Mouse (Mus musculus) ES-Bruce4 (cell line): ENCODE measurements around the gene Edem2. TPM values are rescaled to one million over a fixed set of nuclear protein-coding genes. Genes with fewer than 3 reads are reported as not detected.

ENCODE experiments used
- H3K27ac ChIP-seq: 2 replicates; pipeline ENCODE4 v1.5.1; 2012; ENCODE audit warnings: low read length, inconsistent platforms; ENCODE audit not compliant: insufficient read depth
- H3K27me3 ChIP-seq: 2 replicates; pipeline ENCODE4 v1.6.1; 2012; ENCODE audit warnings: mild to moderate bottlenecking, low read length, inconsistent platforms; ENCODE audit not compliant: control insufficient read depth, poor library complexity, insufficient read depth, severe bottlenecking
- H3K36me3 ChIP-seq: 2 replicates; pipeline ENCODE4 v1.6.1; 2012; ENCODE audit warnings: inconsistent platforms, mild to moderate bottlenecking, low read length, moderate library complexity; ENCODE audit not compliant: control insufficient read depth, poor library complexity, insufficient read depth, severe bottlenecking
- H3K4me1 ChIP-seq: one replicate; pipeline ENCODE4 v1.8.1; 2011; ENCODE audit warnings: low read length; ENCODE audit not compliant: control insufficient read depth, insufficient read depth
- H3K4me3 ChIP-seq: 2 replicates; pipeline ENCODE4 v1.5.1; 2011; ENCODE audit warnings: low read depth, mild to moderate bottlenecking, low read length
- H3K9ac ChIP-seq: 2 replicates; pipeline ENCODE4 v1.6.1; 2012; ENCODE audit warnings: low read depth, mild to moderate bottlenecking, inconsistent platforms; ENCODE audit not compliant: poor library complexity, severe bottlenecking
- H3K9me3 ChIP-seq: replicated peaks from 2 replicates; pipeline ENCODE4 v1.6.1; 2012; ENCODE audit warnings: mild to moderate bottlenecking, low read length, inconsistent platforms; ENCODE audit not compliant: control insufficient read depth, poor library complexity, insufficient read depth, severe bottlenecking
- CTCF ChIP-seq: IDR thresholded peaks from one replicate; pipeline ENCODE4 v1.8.1; 2011; ENCODE audit warnings: low read depth, low read length
- EP300 ChIP-seq: IDR thresholded peaks from 2 replicates; pipeline ENCODE4 v1.6.1; 2011; ENCODE audit warnings: low read depth, low read length; ENCODE audit not compliant: insufficient read depth
- POLR2A ChIP-seq: IDR thresholded peaks from one replicate; pipeline ENCODE4 v1.8.1; 2011; ENCODE audit warnings: low read length; ENCODE audit not compliant: insufficient read depth
- polyA plus RNA-seq: library from polyadenylated mRNA; stranded (reverse); fragments of >200 nt; gene quantifications from 2 replicates; pipeline ENCODE4 v1.2.4, GENCODE M21; 2011; ENCODE audit warnings: low read depth; ENCODE audit not compliant: missing spikeins, insufficient read depth, insufficient read length

Gene Edem2
- polyA plus RNA-seq, 1 experiment = 21.7 TPM

DNA sequence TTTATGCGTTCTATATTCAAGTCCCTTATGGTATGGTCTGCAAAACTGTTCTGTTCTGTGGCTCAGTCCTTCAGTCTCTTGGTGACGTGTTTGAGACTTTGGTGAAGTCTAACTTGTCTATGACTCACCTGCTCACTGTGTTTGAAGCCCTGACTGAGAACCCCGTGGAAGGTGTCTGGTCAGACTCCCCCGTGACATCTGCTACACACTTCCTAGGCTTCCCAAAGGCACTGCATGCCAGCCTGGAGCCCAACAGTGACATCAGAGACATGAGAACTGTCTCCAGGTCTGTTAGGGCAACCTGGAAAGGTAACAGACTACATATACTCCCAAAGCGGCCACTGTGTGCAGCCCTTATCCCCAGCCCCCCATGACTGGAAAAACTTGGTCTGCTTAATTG is 76.7 kb downstream of the Edem2 start:
- no peaks in the 10 kb centered on the region for H3K36me3 ChIP-seq
- no peaks in the 10 kb centered on the region for H3K9me3 ChIP-seq
- no peak overlapping the region for H3K27ac ChIP-seq
- H3K27me3 ChIP-seq = no peaks in the 10 kb centered on the region
- no peak overlapping the region for H3K9ac ChIP-seq
- TF ChIP-seq EP300 (no peak), CTCF (no peak), POLR2A (no peak)
- no peak overlapping the region for H3K4me3 ChIP-seq
- H3K4me1 ChIP-seq = no peaks in the 10 kb centered on the region

Other genes starting within 250 kb of the Edem2 start
- gene Acss2, start 211.5 kb downstream of the Edem2 start, polyA plus RNA-seq = 6.3 and 10.3 TPM in 2 replicates
- gene Ggt7, start 211.2 kb downstream of the Edem2 start, polyA plus RNA-seq = 1.1 and 1.4 TPM in 2 replicates
- 13.4 and 14.8 TPM in 2 replicates for gene Gss, start 136.7 kb downstream of the Edem2 start, polyA plus RNA-seq
- 0.70 and 1.0 TPM in 2 replicates for gene Myh7b, start 118.3 kb downstream of the Edem2 start, polyA plus RNA-seq
- gene Trpc4ap, start 37.1 kb downstream of the Edem2 start, polyA plus RNA-seq = 80.0 and 81.2 TPM in 2 replicates
- not detected in 2 replicates for gene Gm17581, start 6.4 kb upstream of the Edem2 start, polyA plus RNA-seq
- gene Procr, start 21.6 kb upstream of the Edem2 start, polyA plus RNA-seq = 4.7 and 6.6 TPM in 2 replicates
- 0.18 and 0.26 TPM in 2 replicates for gene Mmp24, start 45.9 kb upstream of the Edem2 start, polyA plus RNA-seq
- 10.1 and 11.2 TPM in 2 replicates for gene BC029722, start 90.0 kb upstream of the Edem2 start, polyA plus RNA-seq
- gene Eif6, start 97.5 kb upstream of the Edem2 start, polyA plus RNA-seq = 92.4 and 114 TPM in 2 replicates
- 0.30 and 0.50 TPM in 2 replicates for gene Fam83c, start 105.4 kb upstream of the Edem2 start, polyA plus RNA-seq
- gene Uqcc1, start 200.8 kb upstream of the Edem2 start, polyA plus RNA-seq = 65.2 and 71.2 TPM in 2 replicates
- gene Gm15557, start 211.3 kb upstream of the Edem2 start, polyA plus RNA-seq = not detected in 2 replicates
- not detected in 2 replicates for gene Gdf5, start 215.9 kb upstream of the Edem2 start, polyA plus RNA-seq
- 24.9 and 26.0 TPM in 2 replicates for gene Cep250, start 227.0 kb upstream of the Edem2 start, polyA plus RNA-seq